Comparison of ENCODE assay signal across 9 mouse cellular contexts in genomic region chr16:94236226-94237129, GRCm38 (mm10).
DNase-seq lines count a peak whose midpoint lies in the region; ATAC-seq and TF ChIP-seq lines count a peak whose summit lies in the region.
"Had no signal": no experiment of that assay in that cellular context is flagged by ENCODE, and none has a peak within 500 bp of the region (broad histone marks: within the 10 kb centered on the region; RNA-seq: fewer than 3 reads in every experiment).

No protein-coding gene starts in this region.

- DNase-seq in adrenal gland, adult 2 months, result peak; percentile 63
- DNase-seq in forebrain, postnatal 0 days, result peak; percentile 67
- no peak for DNase-seq in liver, postnatal 0 days
- DNase-seq in lung, adult 2 months, result no peak
- DNase-seq in ovary, postnatal 10 days (ENCODE audit: low spot score), result no peak
- DNase-seq in limb, embryonic 10.5 days (ENCODE audit: low spot score), result no peak

- no peak overlapping the region for H3K27ac ChIP-seq in forebrain, postnatal 0 days (ENCODE audit: low read depth, low read length)
- peak overlapping the region; percentile 36 for H3K27ac ChIP-seq in liver, postnatal 0 days (ENCODE audit: low read depth)
- no peak overlapping the region for H3K27ac ChIP-seq in limb, embryonic 10.5 days
- H3K27ac ChIP-seq: embryonic facial prominence, embryonic 12.5 days; limb, embryonic 15.5 days had no signal

- peak overlapping the region; percentile 20 for H3K4me2 ChIP-seq in forebrain, postnatal 0 days (ENCODE audit: low read depth)
- no peak overlapping the region for H3K4me2 ChIP-seq in liver, postnatal 0 days (ENCODE audit: low read depth, low read length)
- H3K4me2 ChIP-seq: embryonic facial prominence, embryonic 12.5 days; limb, embryonic 15.5 days had no signal

- TF ChIP-seq CTCF in forebrain, postnatal 0 days (IDR thresholded peaks at IDR 0.05; ENCODE audit: low read depth), result no peak
- TF ChIP-seq CTCF in liver, postnatal 0 days (IDR thresholded peaks at IDR 0.05; ENCODE audit: low read depth), result no peak
- no peak for TF ChIP-seq CTCF in lung, adult 2 months (IDR thresholded peaks at IDR 0.05; ENCODE audit: insufficient read depth, low read length)

- H3K4me3 ChIP-seq in forebrain, postnatal 0 days (ENCODE audit: low read depth, low read length), result no peak overlapping the region; the same call in 1 of the 2 replicates
- H3K4me3 ChIP-seq in liver, postnatal 0 days (ENCODE audit: low read depth, low read length), result no peak overlapping the region
- no peak overlapping the region for H3K4me3 ChIP-seq in lung, adult 2 months (replicated peaks; ENCODE audit: extremely low read depth, low read depth, low read length)
- no peak overlapping the region for H3K4me3 ChIP-seq in limb, embryonic 10.5 days
- H3K4me3 ChIP-seq: embryonic facial prominence, embryonic 12.5 days; limb, embryonic 15.5 days had no signal

- peaks cover 5% of the 10 kb centered on the region; the same call in 1 of the 2 replicates for H3K4me1 ChIP-seq in forebrain, postnatal 0 days (ENCODE audit: insufficient read depth)
- H3K4me1 ChIP-seq in liver, postnatal 0 days (ENCODE audit: insufficient read depth), result peaks cover 12% of the 10 kb centered on the region; the same call in 1 of the 2 replicates
- no peaks in the 10 kb centered on the region for H3K4me1 ChIP-seq in lung, adult 2 months (ENCODE audit: control insufficient read depth, insufficient read depth, low read length)
- peaks cover 50% of the 10 kb centered on the region for H3K4me1 ChIP-seq in limb, embryonic 10.5 days

- WGBS in forebrain, postnatal 0 days, result 32% methylated on average over 16 of the region's 16 CpGs
- 77% methylated on average over 16 of the region's 16 CpGs for WGBS in liver, postnatal 0 days (ENCODE audit: insufficient replicate concordance)
- 65% methylated on average over 16 of the region's 16 CpGs for WGBS in lung, adult 2 months
- 72% methylated on average over 16 of the region's 16 CpGs for WGBS in limb, embryonic 10.5 days

- no peak for TF ChIP-seq POLR2A in lung, adult 2 months (IDR thresholded peaks at IDR 0.05; ENCODE audit: borderline replicate concordance, extremely low read depth, low read depth, low read length)

- no peaks in the 10 kb centered on the region for H3K27me3 ChIP-seq in forebrain, postnatal 0 days (ENCODE audit: insufficient read depth, low read length)
- H3K27me3 ChIP-seq in liver, postnatal 0 days (ENCODE audit: insufficient read depth, low read length), result no peaks in the 10 kb centered on the region
- peaks cover 24% of the 10 kb centered on the region for H3K27me3 ChIP-seq in limb, embryonic 10.5 days (ENCODE audit: low read depth, poor library complexity, severe bottlenecking)

- H3K9ac ChIP-seq in forebrain, postnatal 0 days, result no peak overlapping the region
- H3K9ac ChIP-seq in liver, postnatal 0 days (replicated peaks), result no peak overlapping the region
- H3K9ac ChIP-seq: embryonic facial prominence, embryonic 12.5 days; limb, embryonic 15.5 days had no signal

- no peaks in the 10 kb centered on the region for H3K9me3 ChIP-seq in forebrain, postnatal 0 days (ENCODE audit: low read length)
- no peaks in the 10 kb centered on the region for H3K9me3 ChIP-seq in liver, postnatal 0 days (ENCODE audit: low read length)
- H3K9me3 ChIP-seq in limb, embryonic 10.5 days (replicated peaks), result no peaks in the 10 kb centered on the region
- H3K9me3 ChIP-seq: embryonic facial prominence, embryonic 12.5 days; limb, embryonic 15.5 days had no signal

- ATAC-seq in CD4-positive, CD25-positive, alpha-beta regulatory T cell, adult 4 months, result peak; percentile 81
- no peak; the same call in 1 of the 2 replicates for ATAC-seq in forebrain, postnatal 0 days
- ATAC-seq in liver, postnatal 0 days, result no peak

- TF ChIP-seq EP300 in liver, postnatal 0 days (IDR thresholded peaks at IDR 0.05; ENCODE audit: low read depth), result 0 out of 2 replicates have a peak, but pooled peaks have one; percentile 23

- H3K36me3 ChIP-seq in forebrain, postnatal 0 days (ENCODE audit: insufficient read depth), result no peaks in the 10 kb centered on the region
- H3K36me3 ChIP-seq in liver, postnatal 0 days (replicated peaks; ENCODE audit: insufficient read depth, low read length), result no peaks in the 10 kb centered on the region
- H3K36me3 ChIP-seq in limb, embryonic 10.5 days, result no peaks in the 10 kb centered on the region
- H3K36me3 ChIP-seq: embryonic facial prominence, embryonic 12.5 days; limb, embryonic 15.5 days had no signal

Comparison
In these comparisons a context has a peak if more than half of its experiments do, and no peak if none do; other contexts are left out.
1. DNase-seq: peak in adrenal gland, adult 2 months (single experiment) and forebrain, postnatal 0 days (single experiment); none in liver, postnatal 0 days (single experiment), lung, adult 2 months (single experiment), ovary, postnatal 10 days (single experiment) and limb, embryonic 10.5 days (single experiment).